Mouse (Mus musculus) frontal cortex, adult (tissue): ENCODE data around the gene G0s2.

Source experiments
- ATAC-seq: cut with Nextera tagmentation; 2 replicates; pipeline ENCODE4 v1.9.2; 2017; ENCODE audit warnings: mild to moderate bottlenecking, moderate library complexity, mixed read lengths; ENCODE audit not compliant: low TSS enrichment

Gene G0s2

GRCm38 (mm10) chr1:193272916-193273601 lies at the start of gene G0s2:
G0s2 (minus strand) TSS chr1:193273217.
- peak; percentile 82 for ATAC-seq

DNA sequence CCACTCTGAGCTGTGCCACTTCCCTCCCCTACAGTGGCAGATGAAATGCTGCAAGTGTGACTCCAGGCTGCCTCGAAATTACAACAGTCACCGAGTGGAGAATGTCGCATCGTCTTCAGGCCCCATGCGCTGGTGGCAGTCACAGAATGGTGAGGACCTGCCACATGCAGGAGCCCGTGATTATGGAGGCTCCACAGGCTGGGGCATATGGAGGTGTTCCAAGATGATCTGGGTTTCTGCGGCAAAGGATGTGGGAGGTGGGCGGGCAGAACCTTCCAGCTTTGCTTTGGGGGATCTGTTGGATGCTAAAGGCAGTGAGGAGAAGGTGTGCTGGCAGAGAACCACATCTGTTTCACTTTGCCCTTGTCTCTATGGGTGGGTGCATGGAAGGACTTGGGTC lies 47.4 kb upstream of the G0s2 start:
- 0 out of 2 replicates have a peak, but pooled peaks have one; percentile 2 for ATAC-seq

- ATAC-seq, result no peak
Measured at GRCm38 (mm10) chr1:193319721-193320120, 46.7 kb upstream of the G0s2 start.

GRCm38 (mm10) chr1:193317159-193317559 lies 44.1 kb upstream of the G0s2 start:
- ATAC-seq, result peak; percentile 35

DNA sequence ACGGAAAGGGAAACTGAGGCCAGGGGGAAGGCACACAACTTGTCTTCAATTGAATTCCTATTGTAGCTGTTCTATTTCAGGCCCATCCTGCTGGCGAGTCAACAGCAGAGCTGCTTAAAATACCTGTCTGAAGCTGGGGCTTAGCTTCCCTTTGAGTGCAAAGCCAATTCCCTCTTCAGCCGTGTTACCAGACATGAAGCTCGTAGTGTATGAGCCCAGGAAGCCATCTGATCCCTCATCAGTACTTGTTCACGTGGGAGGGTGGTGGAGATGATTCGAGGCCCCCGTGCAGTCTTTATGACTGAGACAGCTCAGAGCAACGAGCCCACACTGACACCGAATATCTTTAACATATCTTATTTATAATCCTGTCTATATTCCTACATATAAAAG lies 43.3 kb upstream of the G0s2 start:
- ATAC-seq, result peak; percentile 45

DNA sequence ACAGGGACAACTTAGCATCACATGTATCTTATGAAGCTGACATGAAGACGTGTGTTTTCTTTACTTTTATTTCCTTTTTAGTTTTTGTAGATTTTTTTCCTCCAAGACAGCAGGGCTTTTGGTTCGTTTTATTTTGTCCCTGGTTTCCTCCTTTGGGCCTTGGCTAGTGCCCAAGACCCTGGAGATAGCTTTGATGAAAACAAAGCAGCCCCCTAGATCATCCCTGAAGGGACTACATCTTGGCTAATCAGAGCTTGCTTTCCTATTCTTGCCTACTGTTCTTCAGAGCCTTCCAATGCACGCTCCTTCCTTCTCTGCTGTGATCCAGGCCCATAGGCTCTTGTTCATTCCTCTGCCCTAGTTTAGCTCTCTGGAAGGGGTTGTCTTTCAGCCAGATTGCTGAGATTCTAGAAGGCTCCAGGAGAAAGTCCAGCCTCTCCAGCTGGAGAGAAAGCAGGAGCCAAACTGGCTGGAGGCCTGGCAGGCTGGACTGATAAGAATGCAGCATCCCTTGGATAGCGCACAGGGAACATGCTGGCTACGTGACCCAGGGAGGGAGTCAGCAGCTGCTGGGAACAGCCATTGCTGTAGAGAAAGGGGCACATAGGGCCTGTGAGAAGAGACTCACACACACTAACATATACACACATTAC lies 42.8 kb upstream of the G0s2 start:
- ATAC-seq, result peak; percentile 72

GRCm38 (mm10) chr1:193311596-193311995 lies 38.6 kb upstream of the G0s2 start:
- ATAC-seq, result no peak

DNA sequence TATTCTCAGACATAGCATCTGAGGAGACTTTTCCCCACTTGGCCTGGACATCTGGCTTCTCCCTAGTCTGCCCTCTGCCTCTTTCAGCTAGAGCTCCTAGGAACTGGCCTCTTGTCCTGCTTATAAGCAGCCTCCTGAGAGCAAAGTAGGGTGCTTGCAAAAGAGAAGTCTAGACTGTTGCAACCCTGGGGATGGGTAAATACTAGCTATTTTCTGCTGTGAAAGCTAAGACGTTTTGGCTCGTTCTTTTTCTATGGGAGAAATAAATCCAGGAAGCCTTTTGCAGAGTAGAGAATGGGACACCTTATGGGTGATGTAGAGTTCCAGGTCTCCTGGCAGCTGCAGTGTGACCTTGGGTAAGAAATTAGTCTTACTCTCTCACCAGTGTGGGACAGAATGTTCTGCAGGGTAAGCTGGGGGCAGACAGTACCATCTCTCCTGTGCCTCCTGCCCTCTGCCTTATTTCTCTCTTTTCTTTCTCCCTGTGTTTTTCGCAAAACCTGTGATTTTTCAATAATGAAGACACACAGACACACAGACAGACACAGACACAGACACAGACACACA lies 37.6 kb upstream of the G0s2 start:
- ATAC-seq, result no peak

DNA sequence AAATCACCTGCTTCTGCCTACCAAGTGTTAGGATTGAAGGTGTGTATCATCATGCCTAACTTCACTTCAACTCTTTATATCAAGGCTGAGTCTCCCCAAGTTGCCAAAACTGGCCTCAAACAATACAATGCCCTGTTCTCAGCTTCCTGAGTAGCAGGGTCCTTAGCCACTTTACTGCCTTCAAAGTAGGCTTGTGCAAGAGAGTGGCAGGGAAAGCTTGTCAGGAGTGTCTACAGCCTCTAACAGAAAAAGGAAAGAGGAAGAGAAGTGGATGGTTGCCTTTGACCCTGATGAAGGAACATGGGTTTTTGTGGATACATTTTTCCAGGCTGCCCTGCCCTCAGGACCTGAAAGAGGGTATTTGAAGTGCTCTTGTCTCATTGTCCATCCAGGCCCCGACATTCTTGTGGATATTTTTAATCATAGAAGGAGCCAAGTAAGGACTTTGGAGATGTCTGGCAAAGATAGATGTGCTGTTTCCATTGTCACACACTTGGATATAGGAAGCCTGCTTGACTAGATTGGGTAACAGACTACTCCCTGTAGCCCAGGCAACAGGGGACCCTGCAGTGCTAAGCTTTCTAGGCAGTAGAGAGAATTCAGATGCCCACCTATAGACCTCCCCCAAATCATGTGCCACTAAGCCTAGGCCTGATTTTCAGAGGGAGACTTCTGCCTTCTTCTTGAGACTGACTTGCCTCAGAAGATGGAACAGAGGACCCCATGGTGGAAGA lies 36.9 kb upstream of the G0s2 start:
- no peak for ATAC-seq

- no peak for ATAC-seq
Measured at GRCm38 (mm10) chr1:193306832-193307231, 33.8 kb upstream of the G0s2 start.

DNA sequence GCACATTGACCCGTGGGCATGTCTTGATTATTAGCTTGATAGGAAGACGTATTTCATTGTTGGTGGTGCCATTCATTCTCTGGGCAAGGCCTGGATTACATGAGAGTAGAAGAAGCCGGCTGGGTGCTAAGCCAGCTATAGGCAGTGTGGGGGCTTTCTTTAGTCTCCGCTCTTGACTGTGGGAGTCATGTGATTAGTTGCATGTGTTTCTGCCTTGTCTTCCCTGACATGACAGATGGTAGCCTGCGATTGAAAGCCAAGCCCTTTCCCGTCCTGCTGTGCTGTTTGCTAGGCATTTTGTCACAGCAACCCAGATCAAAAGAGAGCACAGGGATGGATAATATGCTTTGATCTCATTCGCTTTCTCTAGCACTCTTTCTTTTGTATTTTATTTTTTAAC lies 32.4 kb upstream of the G0s2 start:
- 0 out of 2 replicates have a peak, but pooled peaks have one; percentile 31 for ATAC-seq

DNA sequence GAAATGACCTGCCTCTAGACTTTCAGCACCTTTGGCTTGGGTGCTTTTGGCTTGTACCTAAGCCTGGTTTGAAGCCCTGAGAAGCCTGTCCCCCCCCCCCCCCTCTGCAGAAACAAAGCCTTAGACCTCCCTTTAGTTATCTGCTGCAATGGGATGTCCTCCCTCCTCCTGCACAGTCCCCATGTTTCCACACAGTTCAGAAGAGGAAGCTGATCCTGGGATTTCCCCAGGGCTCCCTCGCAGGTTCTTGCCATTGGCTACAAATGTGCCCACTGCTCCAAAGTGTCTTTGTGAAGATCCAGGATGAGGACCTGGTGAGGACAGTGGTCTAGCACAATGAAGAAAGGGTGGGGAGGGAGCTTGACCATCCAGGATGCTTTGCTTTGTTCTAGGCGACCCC lies 30.1 kb upstream of the G0s2 start:
- no peak for ATAC-seq

GRCm38 (mm10) chr1:193302093-193302405 lies 29.0 kb upstream of the G0s2 start:
- no peak for ATAC-seq

DNA sequence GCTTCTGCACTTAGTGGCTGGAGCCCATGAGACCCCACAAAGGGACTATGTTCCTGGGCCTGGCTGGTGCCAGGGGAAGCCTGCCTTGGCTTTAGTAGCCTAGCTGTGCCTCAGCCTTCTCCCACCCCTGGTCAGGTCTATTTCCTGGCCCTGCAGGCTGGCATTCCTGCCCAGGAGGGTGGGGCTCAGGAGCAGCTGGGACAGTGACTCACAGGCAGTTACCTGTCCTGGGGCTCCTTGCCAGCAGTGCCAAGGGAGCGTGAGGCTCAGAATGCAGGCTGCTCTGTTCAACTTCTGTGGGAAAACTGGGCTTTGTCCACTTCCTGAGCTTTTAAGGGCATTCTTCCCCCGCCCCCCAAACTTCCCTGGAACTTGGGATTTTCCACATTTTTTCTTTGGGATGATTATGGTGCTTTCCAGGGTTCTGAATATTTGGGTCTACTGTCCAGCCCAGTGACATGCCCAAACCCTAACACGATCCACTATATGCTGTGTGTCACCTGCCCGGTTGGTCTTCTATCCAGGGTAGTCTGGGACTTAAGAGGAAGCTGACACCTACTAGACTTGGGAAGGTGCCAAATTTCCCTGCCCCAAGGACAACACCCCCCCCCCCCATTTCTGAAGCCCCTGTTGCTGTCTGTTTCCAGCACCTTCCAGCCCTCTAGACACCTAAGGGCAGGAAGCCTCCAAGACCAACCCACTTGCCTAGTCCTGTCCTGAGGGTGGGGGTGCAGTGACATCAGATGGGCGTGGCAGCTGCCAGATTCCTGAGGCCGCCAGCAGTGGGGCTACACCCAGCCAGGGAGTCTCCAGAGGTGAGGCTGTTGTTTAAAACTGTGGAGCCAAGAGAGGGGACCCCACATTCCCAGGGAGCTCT lies 28.4 kb upstream of the G0s2 start:
- ATAC-seq, result no peak

DNA sequence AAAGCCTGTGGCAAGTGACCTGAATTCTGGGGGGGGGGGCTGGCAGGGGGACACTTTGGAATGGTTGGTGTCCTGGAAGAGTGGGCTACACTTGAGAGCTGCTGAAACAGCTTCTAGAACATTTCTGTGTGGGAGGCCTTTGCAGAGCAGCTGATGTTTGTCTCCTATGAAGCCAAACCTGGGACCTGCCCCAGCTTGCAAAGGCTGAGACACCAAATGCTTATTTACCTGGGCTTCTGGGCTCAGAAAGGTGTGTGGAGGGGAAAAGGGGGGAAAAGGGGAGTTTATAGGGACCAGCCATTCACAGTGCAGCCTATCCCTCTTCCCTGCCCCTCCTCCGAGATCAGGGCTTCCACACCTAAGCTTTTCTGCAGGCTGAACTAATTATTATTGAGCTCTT lies 27.0 kb upstream of the G0s2 start:
- no peak for ATAC-seq

- no peak for ATAC-seq
Measured at GRCm38 (mm10) chr1:193298141-193298765, 25.2 kb upstream of the G0s2 start.

GRCm38 (mm10) chr1:193295920-193296319 lies 22.9 kb upstream of the G0s2 start:
- ATAC-seq, result no peak

GRCm38 (mm10) chr1:193293926-193294325 lies 20.9 kb upstream of the G0s2 start:
- ATAC-seq, result no peak

DNA sequence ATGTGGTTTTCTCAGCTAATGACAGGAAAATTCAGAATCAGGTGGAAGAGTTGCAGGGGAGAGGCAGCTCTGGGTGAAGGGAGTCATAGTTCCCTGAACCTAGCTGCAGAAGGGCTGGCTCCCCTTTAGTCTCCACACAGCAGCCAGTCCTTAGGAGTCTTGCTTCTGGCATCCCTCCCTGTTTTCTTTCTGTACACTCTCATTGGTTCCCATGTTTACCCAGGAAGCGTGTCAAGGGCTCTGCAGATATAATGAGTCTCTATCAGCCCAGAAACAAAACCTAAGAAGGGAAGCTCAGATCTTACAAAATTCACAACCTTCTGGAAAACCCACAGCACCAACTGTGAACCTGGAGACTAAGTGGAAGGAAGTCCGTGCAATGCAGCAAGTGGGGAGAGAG lies 20.0 kb upstream of the G0s2 start:
- no peak for ATAC-seq

- ATAC-seq, result no peak
Measured at GRCm38 (mm10) chr1:193290686-193291085, 17.7 kb upstream of the G0s2 start.

GRCm38 (mm10) chr1:193289914-193290313 lies 16.9 kb upstream of the G0s2 start:
- no peak for ATAC-seq
